Mouse (Mus musculus) adrenal gland, adult 18-20 months (tissue): ENCODE results near the gene Slc30a5. TPM values are rescaled to one million over a fixed set of nuclear protein-coding genes. Genes with fewer than 3 reads are reported as not detected.
"Not testable (repeated sequence)": the region's sequence is repeated elsewhere in the genome, so short reads cannot be mapped to it uniquely, and the experiment has no call there.

ENCODE experiments used
- DNase-seq, 2 experiments: peaks; one replicate each; pipeline ENCODE4 v3.0.0; 2021 to 2022; ENCODE audit warnings: low spot score in 2 of 2
- long read RNA-seq, 2 experiments: library from polyadenylated mRNA; stranded (forward); transcript quantifications; one replicate each; pipeline ENCODE4 v2.0.0; 2021
- total RNA-seq, 2 experiments: library from RNA; stranded (reverse); gene quantifications; 1 replicate in 1 of 2; 2 replicates in 1 of 2; pipeline ENCODE4 v1.2.3; 2021

Gene Slc30a5
- 10 to 100 TPM; 39.9 to 45.7 TPM for total RNA-seq
- long read RNA-seq, experiment 1, transcript Slc30a5-201 (16 exons, 3,179 nt): major isoform, 30 of 44 reads
- long read RNA-seq, experiment 1, partial matches to known transcripts: 1 of 44 reads
- long read RNA-seq, experiment 1, other reads (novel, unspliced or antisense): 13 of 44 reads
- long read RNA-seq, experiment 2, transcript Slc30a5-201 (16 exons, 3,179 nt): major isoform, 106 of 125 reads
- long read RNA-seq, experiment 2, partial matches to known transcripts: 8 of 125 reads
- long read RNA-seq, experiment 2, other reads (novel, unspliced or antisense): 11 of 125 reads

DNA sequence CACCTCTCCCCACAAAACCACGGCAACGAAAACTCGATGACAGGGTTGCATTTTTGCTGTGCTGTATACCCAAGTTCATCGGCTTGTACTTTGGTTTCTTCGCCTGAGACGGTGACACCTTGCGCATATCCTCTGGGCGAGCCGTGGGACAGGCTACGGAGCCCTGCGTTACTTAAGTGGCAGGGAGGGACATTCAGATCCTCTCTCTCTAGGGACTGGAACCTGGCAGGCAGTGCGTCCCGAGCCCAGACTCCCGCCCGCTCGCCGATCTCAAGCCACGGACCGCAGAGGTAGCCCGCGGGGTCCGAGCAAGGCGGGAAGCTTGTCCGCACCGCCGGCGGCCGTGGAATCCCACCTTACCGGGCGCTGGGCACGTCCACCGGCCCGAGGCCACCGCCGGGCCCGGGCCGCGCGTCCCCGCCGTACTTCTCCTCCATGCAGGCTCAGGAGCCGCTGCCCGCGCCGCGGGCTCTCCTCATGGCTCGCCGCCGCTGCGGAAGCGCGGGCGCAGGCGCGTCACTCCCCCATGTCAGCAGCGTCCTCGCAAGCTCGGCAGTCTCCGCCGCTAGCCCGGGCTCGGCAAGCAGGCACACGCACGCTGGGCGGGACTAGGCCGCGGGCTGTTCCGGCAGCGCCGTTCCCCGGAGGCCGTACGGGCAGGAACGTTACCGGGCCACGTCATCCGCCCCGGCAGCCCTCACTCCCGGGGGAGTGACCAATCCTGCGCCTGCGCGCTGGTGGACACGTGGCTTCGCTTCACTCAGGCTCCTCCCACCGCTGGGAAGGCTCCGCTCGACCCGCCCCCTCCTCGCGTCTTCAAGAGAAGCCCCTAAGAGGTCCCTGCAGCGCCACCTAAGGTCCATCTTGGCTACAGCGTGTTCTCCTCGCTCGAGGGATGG is at the start of gene Slc30a5:
TSS of gene Slc30a5 (minus strand) at position 687 of the 899 bp plus-strand sequence.
- DNase-seq: peak; percentile 97 to 98

DNA sequence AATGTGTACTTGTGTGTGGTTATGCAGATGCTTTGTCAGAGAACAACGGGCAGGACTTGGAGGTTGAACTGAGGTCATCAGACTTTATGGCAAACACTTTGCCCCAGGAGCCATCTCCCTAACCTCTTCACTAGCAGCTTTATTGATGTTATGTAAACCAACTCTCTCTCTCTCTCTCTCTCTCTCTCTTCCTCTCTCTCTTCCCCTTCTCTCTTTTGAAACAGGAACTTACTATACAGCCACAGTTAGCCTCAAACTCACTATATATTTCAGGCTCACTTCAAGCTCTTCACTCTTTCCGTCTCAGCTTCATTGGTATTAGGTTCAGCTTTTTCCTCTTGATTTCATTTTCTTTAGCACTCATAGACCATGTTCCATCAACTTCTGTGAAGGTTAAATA is 48.7 kb upstream of the Slc30a5 start:
- DNase-seq: no peak

DNA sequence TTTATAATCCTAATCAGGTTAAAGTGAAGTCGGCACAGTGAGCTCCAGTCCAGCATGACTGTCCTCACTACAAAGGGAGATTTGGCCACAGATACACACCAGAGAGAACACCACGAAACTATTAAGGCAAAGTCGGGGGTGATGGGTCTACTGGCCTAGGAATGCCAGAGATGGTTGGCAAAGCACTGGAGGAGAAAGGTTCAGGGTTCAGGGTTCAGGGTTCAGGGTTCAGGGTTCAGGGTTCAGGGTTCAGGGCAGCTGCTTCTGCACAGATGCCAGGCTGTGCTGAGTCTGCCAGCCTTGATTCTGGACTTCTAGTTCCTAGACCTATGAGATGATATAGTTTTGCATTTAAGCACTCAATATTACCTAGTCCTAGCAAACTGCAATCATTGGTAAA is 46.6 kb upstream of the Slc30a5 start:
- DNase-seq: no peak

DNA sequence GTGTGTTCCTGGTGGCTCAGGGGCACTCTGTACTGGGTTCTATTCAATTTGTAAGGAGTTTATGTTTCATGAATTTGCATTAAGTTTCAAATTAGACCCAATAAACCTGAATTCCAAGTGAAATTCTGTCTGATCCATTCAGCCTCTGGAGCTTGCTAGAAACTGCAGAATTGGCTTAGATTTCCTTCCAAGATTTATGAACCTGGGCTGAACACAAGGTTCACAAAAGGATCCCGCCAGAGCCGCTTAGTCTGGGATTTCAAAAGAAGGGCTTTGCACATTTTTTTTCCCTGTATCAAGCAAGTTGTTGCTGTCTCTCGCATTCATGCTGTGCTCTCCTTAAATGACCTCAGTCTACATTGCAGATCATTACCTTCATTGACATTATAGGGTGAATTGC is 46.1 kb upstream of the Slc30a5 start:
- DNase-seq: no peak

DNA sequence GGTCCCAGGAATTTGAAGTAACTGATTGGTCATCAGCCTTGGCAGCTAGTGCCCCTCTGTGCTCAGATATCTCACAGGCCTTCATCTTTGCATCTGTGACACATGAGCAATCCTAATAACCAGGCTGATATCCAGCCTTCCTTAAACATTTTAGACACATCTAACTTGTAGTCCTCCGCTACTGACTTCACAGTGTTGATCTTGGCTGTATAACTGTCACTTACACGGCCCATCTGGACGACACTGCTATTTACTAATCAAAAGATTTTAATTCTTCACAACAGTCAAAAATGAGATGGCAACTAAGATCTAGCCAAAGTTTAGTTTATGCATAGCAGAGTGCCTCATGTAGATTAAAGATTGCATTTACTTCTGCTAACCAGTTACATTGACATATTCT is 45.0 kb upstream of the Slc30a5 start:
- no peak for DNase-seq

DNA sequence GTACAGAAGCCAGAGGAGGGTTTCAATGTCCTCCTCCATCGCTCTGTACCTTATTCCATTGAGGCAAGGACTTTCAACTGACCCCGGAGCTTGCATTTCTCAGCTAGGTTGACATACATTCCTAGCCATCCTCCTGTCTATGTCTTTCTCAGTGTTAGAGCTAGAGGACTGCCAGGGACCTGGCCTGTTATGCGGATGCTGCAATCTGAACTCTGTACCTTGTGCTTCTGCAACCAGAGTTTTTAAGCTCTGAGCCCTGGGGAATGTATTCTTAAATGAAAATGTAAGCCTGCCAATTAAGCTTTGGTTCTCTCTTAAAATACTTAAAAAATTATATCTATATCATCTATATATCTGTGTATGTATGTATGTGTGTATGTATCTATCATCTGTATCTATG is 44.5 kb upstream of the Slc30a5 start:
- no peak for DNase-seq

DNA sequence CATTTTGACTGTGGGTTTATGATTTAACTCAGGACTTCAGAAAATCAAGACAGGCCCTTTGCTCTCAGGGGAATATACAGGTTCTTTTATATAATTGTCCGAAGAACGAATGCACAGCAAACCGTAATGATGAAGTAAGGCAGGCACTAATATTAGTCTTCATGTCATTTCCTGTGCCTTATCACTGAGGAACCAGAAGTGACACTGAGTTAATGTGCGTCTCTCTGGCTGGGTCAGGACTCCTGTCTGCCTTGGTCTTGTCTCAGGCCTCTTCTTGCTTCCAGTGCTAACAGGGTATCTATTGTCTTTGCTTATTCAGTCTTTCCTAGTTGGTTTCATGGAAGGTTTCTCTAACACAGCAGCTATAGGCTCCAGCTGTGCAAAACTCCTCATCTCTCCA is 41.9 kb upstream of the Slc30a5 start:
- DNase-seq: no peak

DNA sequence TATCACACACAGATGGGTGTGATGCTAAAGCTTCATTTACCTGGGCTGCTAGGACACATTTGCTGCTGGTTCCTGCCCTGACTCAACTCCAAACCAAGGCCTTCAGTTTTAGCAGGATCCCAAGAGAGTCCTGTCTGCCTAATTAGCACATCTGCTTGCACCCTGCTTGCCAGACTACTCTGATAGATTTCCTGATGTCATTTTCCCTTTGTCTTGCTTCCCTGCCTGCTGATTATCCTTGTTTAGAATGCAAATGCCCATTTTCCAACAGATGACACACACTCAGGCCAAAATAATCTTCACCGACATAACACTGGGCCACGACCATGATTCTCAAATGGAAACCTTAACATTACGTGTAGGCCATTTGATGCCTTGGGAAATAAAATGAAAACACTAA is 41.4 kb upstream of the Slc30a5 start:
- no peak for DNase-seq

DNA sequence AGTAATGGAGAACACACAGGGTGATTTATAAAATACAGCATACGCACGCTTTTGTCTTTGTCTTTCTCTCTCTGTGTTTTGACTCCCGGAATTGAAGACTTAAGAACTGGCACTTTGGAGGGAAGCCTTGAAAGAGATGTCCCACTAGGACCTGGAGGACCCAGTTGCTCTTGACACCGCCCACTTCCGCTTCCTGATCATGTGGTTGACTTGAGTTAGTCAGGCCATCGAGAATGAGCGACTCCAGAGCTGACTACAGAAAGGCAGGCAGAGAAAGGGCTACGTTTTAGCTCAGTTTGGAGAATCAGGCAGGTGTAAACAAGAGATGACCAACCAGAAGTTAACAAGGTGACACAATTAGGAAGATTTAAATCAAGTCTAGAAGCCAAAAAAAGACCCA is 40.3 kb upstream of the Slc30a5 start:
- no peak for DNase-seq

DNA sequence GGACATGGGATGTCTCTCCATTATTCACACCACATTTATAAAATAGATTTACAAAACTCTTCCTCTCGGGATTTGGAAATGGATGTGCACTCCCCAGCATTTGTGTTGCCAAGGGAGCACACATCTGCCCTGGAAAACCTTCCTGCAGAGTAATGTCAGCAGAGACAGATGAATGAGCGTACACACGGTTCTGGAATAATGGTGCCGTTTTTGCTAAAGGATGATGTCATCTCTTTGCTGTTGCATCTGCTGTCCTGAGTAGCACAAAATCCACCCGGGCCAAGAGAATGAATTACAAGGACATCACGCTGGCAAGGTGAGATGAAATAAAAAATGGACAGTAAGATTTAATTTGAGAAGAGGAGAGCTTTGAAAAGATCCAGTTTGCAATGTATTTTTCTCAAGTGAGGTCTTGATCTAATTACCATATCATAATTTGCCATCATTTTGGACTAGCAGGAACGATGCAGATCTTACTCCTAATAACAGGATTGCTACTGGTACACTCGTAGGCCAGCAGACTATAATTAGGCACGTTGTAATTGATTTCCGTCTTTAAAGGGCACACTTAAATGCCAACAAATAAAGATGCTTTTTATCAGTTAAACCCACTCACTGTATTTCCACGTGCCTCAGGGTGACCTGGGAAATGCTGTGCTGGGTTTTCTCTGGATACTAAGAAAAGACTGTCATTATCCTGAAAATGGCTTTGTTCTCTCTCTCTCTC is 38.4 kb upstream of the Slc30a5 start:
- DNase-seq: no peak

DNA sequence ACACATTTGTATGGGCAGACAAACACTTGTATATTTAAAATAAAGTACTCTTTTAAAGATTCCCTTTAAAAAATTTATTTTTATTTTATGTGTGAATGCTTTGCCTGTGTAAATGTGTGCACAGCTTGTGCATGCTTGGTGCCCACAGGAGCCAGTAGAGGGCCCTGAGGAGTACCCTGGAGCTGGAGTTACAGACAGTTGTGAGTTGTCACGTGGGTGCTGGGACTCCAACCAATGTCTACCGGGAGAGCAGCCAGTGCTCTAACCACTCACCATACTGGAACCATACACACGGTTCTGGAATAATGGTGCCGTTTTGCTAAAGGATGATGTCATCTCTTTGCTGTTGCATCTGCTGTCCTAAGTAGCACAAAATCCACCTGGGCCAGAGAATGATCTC is 36.6 kb upstream of the Slc30a5 start:
- no peak for DNase-seq

DNA sequence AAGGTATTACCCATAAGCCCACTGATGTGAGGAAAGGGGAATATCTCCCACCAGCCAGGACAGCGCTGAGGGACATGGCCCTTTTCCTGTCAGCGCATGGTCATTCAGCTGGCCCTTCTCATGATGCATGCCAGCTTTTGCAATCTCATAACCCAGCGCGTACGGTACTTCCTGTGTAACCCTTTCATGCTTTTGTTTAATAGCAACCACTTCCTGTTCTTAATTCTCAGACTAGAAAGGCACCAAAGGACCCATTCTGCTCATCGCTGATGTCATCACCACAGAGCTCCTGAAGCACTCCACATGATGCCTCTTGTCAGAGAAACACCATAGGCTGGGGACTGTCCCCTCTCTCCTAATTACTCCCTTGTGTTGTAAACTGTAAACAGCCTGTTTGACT is 33.1 kb upstream of the Slc30a5 start:
- no peak for DNase-seq

DNA sequence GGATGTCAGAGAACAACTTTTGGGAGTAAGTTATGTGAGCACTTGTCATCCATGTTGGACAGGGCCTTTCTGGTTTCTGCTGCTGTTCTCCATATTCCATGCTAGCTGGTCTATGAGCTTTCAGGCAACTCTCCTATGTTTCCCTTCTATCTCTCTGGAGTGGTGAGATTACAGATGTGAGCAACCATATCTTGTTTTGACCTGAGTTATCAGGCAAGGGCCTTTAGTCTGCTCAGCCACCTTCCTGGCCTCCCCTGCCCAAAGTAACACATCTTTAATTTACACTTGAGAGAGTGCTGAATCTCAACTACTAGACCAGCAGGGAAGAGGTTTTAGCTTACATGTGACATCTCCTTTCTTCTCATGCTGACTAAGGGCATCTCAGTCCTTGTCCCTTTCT is 32.5 kb upstream of the Slc30a5 start:
- no peak for DNase-seq

DNA sequence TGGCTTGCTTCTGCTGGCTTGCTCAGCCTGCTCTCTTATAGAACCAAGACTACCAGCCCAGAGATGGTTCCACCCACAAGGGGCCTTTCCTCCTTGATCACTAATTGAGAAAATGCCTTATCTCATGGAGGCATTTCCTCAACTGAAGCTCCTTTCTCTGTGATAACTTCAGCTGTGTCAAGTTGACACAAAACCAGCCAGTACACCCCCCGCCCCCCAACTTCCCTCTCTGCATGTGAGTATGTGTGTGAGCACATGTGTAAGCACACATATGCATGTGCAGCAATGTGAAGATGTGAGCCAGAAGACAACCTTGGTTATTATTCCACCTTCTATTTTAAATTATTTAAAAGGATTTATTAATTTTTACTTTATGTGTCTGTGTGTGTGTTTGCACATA is 30.7 kb upstream of the Slc30a5 start:
- DNase-seq: not testable (repeated sequence)

DNA sequence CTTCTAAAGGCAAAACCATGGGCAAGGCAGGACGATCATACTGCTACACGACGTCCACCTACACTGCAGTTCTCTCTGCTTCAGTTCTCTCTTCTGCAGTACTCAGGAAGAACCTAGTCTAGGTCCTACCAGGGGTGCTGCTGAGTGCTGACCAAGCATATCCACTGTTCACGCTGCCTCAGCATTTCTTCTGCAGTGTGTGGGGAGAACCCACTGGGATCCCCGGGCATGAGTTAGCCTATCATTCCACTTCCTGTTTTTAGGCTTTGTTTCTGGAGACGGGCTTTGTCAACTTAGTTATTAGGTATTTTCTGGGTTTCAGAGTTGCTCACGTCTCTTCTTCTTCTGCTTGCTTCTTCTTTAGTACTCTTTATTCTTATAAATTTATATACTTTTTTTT is 25.9 kb upstream of the Slc30a5 start:
- DNase-seq: no peak

DNA sequence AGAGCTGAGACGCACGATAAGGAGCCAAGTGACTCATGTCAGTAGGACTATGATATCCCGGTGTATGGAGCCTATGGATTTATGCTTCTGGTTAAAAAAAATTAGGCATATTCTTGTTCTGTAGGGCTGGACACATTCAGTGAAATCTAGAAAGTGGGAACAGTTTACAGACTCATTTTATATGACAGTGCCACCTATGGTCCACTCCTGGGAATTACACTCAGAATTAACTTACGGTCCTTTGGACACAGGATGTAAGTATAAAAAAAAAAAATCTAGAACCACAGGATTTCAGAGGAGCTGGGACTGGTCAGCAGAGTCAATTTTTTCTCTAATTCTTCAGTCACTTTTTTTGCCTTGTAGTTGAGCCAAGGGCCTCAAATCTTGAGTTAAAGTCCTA is 20.9 kb upstream of the Slc30a5 start:
- no peak for DNase-seq

DNA sequence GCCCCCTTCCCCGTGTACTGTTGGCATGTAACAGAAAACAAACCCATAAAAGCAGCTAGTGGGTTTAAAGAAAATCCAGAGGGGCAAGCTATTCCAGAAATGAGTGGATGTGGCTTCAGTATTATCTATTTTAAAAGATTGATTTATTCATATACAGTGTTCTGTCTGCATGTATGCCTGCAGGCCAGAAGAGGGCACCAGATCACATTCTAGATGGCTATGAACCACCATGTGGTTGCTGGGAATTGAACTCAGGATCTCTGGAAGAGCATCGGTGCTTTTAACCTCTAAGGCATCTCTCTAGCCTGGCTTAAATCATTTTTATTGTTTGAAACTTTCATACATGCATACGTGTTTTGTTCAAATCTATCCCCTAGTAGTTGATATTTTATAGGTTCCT is 19.9 kb upstream of the Slc30a5 start:
- DNase-seq: no peak

DNA sequence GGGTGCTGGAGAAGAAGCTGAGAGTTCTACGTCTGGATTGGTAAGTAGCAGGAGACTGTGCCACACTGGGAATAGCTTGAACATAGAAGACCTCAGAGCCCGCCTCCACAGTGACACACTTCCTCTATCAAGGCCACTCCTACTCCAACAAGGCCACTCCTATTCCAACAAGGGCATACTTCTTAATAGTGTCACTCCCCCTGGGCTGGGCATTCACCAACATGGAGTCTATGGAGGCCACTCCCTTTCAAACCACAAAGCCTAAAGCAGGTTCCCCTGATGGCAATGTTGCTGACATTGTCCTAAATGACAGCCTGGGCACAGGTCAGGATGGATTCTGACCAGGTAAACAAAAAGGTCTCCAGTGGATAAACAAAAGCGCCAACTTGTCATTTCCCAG is 15.9 kb upstream of the Slc30a5 start:
- no peak for DNase-seq

DNA sequence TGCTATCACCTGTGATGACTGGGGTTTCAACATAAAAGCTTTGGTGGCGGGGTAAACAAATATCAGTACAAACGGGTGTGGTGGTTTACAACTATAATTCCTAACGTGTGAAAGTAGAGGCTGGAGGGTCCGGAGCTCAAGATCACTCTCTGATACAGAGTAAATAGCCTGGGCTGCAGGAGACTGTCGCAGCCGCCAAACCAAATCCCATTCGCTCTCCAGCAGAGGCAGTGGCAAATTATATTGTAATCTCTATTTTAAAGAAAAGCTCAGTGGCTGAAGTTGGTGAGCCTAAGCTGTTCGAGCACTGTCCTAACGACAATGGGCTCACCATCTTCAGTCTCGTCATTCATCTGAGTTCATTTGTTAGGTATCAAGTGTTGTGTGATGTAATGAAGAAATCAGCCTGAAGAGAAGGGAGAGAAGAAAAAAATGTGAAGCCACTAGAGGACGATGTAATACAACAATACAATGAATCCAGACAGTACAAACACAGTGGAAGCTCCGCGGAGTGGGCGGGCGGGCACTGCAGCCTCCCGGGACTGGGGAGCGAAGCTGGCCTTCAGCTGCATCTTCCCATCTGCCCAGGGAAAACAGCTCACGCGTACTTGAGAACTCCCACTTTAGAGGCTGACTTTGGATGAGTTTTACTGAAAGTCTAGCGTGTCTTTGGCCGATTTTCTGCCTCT is 13.8 kb upstream of the Slc30a5 start:
- DNase-seq: peak in 1 of 2 experiments; percentile 28

DNA sequence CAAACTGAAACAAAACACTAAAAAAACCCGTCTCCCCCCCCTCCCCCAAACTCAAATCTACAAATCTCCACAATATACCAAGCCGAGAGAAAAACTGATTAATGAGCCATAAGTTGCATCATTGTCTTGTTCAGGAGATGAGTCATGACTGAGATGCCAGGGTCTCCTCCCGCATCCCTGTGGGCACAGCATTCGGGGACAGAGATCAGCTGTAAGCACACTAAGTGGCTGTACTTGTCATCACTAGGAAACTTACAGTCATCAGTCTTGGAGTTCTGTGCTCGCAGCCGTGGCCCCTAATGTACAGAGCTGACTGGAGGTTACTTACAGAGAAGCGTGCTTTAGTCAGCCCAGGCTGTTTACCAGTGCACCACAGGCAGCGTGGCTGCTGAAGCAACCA is 13.0 kb upstream of the Slc30a5 start:
- DNase-seq: no peak

DNA sequence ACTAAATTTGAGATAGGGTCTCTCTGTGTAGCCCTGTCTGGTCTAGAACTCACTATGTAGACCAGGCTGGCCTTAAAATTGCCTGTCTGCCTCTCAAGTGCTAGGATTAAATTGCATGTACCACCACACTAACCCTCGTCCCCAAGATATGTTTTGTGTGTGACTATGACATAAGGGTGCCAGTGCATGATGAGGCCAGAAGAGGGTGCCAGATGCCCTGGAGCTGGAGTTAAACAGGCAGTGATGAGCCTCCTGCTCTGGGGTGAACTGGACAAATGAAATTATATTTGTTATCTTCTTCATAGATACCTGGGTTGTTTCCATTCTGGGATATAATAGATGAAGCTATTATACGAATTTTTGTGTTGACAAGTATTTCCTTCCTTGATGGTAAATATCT is 10.7 kb upstream of the Slc30a5 start:
- no peak for DNase-seq
